Mouse (Mus musculus) cortical plate, adult 2 months (tissue): ENCODE measurements around the gene Hpcal1. TPM values are rescaled to one million over a fixed set of nuclear protein-coding genes. Genes with fewer than 3 reads are reported as not detected.
A peak's percentile ranks its signal among the peaks of the same experiment; 100 is the strongest.
"Not testable (repeated sequence)": the region's sequence is repeated elsewhere in the genome, so short reads cannot be mapped to it uniquely, and the experiment has no call there.

Source experiments
- H3K27ac ChIP-seq: fragments of 200-500 bp; 2 replicates; pipeline ENCODE4 v1.5.1; 2012; ENCODE audit warnings: low read length, control low read depth, inconsistent platforms; ENCODE audit not compliant: insufficient read depth
- H3K4me1 ChIP-seq: fragments of 200-500 bp; 2 replicates; pipeline ENCODE4 v1.6.1; 2011; ENCODE audit warnings: low read length; ENCODE audit not compliant: control insufficient read depth, insufficient read depth
- H3K4me3 ChIP-seq: fragments of 200-500 bp; 2 replicates; pipeline ENCODE4 v1.5.1; 2011; ENCODE audit warnings: mild to moderate bottlenecking, low read length, control low read depth; ENCODE audit not compliant: insufficient read depth
- CTCF ChIP-seq: fragments of 200-500 bp; IDR thresholded peaks from 2 replicates; pipeline ENCODE4 v1.5.1; 2011; ENCODE audit warnings: mild to moderate bottlenecking, control low read depth, low read length; ENCODE audit not compliant: insufficient read depth; ENCODE audit errors: extremely low read depth
- POLR2A ChIP-seq: fragments of 200-500 bp; IDR thresholded peaks from 2 replicates; pipeline ENCODE4 v1.6.1; 2011; ENCODE audit warnings: mild to moderate bottlenecking, low read length, control low read depth; ENCODE audit not compliant: insufficient read depth; ENCODE audit errors: extremely low read depth
- polyA plus RNA-seq: library from polyadenylated mRNA; depleted of rRNA; stranded (reverse); fragments of >200 nt; gene quantifications from 2 replicates; pipeline ENCODE4 v1.2.3, GENCODE M21; 2012; rRNA removed

The Hpcal1 gene
- polyA plus RNA-seq, 1 experiment, result 71.1 TPM

DNA sequence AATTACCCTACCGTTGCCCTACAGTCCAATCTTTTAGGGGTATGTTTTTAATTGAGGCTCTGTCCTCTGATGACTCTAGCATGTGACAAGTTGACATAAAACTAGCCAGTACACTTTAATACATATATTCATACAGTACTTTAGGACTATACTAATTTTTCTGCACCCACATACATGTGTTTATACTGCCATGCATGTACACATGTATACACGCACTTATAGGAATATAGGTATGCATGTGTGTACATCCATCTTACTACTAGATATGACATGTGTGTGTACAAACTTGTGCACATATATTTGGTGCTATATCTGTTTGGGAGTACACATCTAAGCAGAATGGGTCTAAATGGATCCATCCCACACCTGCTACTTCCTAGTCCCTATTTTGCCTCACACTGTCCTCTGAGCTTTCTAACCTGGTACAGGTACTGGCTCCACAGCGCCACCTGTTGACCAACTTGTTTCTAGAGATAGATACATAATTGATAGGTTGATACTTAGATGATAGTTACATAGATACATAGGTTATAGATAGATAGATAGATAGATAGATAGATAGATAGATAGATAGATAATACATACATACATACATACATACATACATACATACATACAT lies 105.1 kb downstream of the Hpcal1 start:
- Histone ChIP-seq H3K4me3 (no peak overlapping the region), H3K4me1 (peaks cover 1% of the 10 kb centered on the region; the same call in 1 of the 2 replicates), H3K27ac (no peak overlapping the region)
- TF ChIP-seq CTCF (peak; percentile 45; the same call in 1 of the 2 replicates), POLR2A (no peak)

DNA sequence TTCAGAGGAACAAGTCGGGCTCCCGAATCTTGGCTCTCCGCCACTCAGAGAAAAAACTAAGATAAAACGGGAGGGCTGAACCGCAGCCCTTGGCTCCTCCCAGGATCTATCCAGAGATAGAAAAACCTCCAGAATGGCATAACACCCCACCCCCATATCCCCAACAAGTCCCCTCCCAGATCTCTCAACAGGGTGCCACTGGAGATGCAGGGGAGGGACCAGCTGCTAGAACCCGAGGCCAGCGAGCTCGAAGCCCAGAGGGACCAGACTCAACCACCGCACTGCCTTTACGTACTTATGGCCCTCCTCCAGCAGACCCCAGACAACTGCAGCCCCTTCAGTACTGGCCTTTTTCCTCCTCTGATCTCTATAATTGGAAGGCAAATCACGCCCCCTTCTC lies 107.6 kb downstream of the Hpcal1 start:
- not testable (repeated sequence) for H3K4me1 ChIP-seq, H3K27ac ChIP-seq, H3K4me3 ChIP-seq

DNA sequence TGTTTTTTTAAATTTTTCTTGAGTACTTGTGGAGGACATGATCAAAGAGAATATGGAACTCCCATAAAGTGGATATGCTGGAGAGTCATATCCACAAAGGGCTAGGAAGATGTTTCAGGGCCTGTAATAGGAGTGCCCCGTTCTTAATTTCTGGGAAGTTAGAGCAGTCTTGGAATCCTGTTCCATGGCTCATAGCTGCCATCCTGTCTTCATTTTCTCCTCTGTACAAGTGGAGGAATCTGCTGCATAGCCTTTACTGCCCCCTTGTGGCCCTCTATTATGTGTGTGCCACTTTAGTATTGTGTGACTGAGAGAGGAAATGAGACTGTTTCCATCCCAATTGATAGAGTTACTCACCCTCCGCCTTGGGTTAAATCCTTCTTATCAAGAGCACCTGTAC lies 117.9 kb downstream of the Hpcal1 start:
- peak; percentile 66; the same call in 1 of the 2 replicates for TF ChIP-seq CTCF
- TF ChIP-seq POLR2A, result no peak
- no peak overlapping the region for H3K27ac ChIP-seq
- H3K4me1 ChIP-seq, result no peaks in the 10 kb centered on the region
- H3K4me3 ChIP-seq, result no peak overlapping the region

DNA sequence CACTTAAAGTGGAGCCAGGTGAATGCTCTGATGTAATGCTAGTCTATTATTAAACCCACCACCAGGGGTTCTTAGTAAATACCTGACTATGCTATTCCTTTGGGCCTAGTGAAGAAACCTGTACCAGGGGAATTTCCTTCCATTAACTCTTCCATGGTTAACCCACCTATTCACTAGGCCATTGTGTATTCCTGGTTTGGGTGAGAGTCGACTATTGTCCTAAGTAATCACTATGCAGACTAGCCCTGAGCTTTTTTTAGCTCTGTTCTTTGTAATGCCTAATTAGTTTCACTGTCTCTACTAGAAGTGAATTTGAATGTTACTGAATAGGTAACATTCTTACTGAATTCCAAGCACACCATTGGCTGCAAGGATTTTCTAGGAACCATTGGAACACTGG lies 144.6 kb downstream of the Hpcal1 start:
- H3K4me3 ChIP-seq, H3K4me1 ChIP-seq, H3K27ac ChIP-seq: not testable (repeated sequence)

Other genes starting within 250 kb of the Hpcal1 start
- gene Odc1, start 146.1 kb upstream of the Hpcal1 start, polyA plus RNA-seq, result 73.9 and 78.7 TPM in 2 replicates